Mouse (Mus musculus) myocyte (in vitro differentiated cells): Measurements from ENCODE around the gene Adam33. TPM values are rescaled to one million over a fixed set of nuclear protein-coding genes. Genes with fewer than 3 reads are reported as not detected.

Source experiments
- H3K27me3 ChIP-seq: one replicate; pipeline ENCODE4 v1.6.1; 2011; ENCODE audit not compliant: control insufficient read depth, insufficient read depth, insufficient read length
- H3K36me3 ChIP-seq: one replicate; pipeline ENCODE4 v1.6.1; 2011; ENCODE audit not compliant: control insufficient read depth, insufficient read depth
- H3K4me2 ChIP-seq: one replicate; pipeline ENCODE4 v1.6.1; 2011; ENCODE audit warnings: low read depth, control low read depth
- H3K4me3 ChIP-seq: one replicate; pipeline ENCODE4 v1.5.1; 2011; ENCODE audit warnings: mild to moderate bottlenecking, control low read depth, moderate library complexity
- H3K79me2 ChIP-seq: one replicate; pipeline ENCODE4 v1.6.1; 2011; ENCODE audit not compliant: control insufficient read depth, insufficient read depth
- H3ac ChIP-seq: one replicate; pipeline ENCODE4 v1.6.1; 2011; ENCODE audit not compliant: control insufficient read depth, insufficient read length
- CEBPB ChIP-seq: IDR thresholded peaks from 2 replicates; pipeline ENCODE4 v1.6.1; 2011; ENCODE audit warnings: mild to moderate bottlenecking, moderate library complexity; ENCODE audit not compliant: poor library complexity, insufficient read depth, severe bottlenecking
- E2F4 ChIP-seq: IDR thresholded peaks from one replicate; pipeline ENCODE4 v1.6.1; 2011; ENCODE audit warnings: mild to moderate bottlenecking, control low read depth, moderate library complexity; ENCODE audit not compliant: insufficient read depth
- MAX ChIP-seq: IDR thresholded peaks from one replicate; pipeline ENCODE4 v1.6.1; 2011; ENCODE audit warnings: low read depth, mild to moderate bottlenecking, control low read depth
- MYOD1 ChIP-seq, 3 experiments: IDR thresholded peaks; one replicate each; pipeline ENCODE4 v1.6.1; 2011; ENCODE audit warnings: control low read depth in 2 of 3, low read depth in 2 of 3, mild to moderate bottlenecking in 2 of 3, moderate library complexity in 1 of 3; ENCODE audit not compliant: insufficient read length in 2 of 3, control insufficient read depth in 1 of 3
- MYOG ChIP-seq, 3 experiments: IDR thresholded peaks; one replicate each; pipeline ENCODE4 v1.6.1; 2011; ENCODE audit warnings: control low read depth in 2 of 3, low read depth in 2 of 3, mild to moderate bottlenecking in 2 of 3; ENCODE audit not compliant: insufficient read length in 2 of 3, control insufficient read depth in 1 of 3, insufficient read depth in 1 of 3
- POLR2A ChIP-seq: IDR thresholded peaks from one replicate; pipeline ENCODE4 v1.6.1; 2011; ENCODE audit warnings: low read depth, mild to moderate bottlenecking, control low read depth, moderate library complexity; ENCODE audit not compliant: insufficient read length
- POLR2AphosphoS2 ChIP-seq: IDR thresholded peaks from one replicate; pipeline ENCODE4 v1.6.1; 2011; ENCODE audit warnings: low read depth, control low read depth; ENCODE audit not compliant: insufficient read length
- REST ChIP-seq: IDR thresholded peaks from one replicate; pipeline ENCODE4 v1.6.1; 2011; ENCODE audit warnings: mild to moderate bottlenecking, control low read depth, moderate library complexity; ENCODE audit not compliant: insufficient read depth, insufficient read length
- SRF ChIP-seq: IDR thresholded peaks from one replicate; pipeline ENCODE4 v1.6.1; 2011; ENCODE audit warnings: low read depth; ENCODE audit not compliant: control insufficient read depth, insufficient read length
- TCF12 ChIP-seq: IDR thresholded peaks from one replicate; pipeline ENCODE4 v1.6.1; 2011; ENCODE audit warnings: mild to moderate bottlenecking, control low read depth; ENCODE audit not compliant: poor library complexity, insufficient read depth, severe bottlenecking
- TCF3 ChIP-seq: IDR thresholded peaks from one replicate; pipeline ENCODE4 v1.6.1; 2011; ENCODE audit warnings: low read depth, control low read depth; ENCODE audit not compliant: insufficient read length
- USF1 ChIP-seq: IDR thresholded peaks from one replicate; pipeline ENCODE4 v1.6.1; 2011; ENCODE audit warnings: low read depth, mild to moderate bottlenecking, control low read depth, moderate library complexity
- polyA plus RNA-seq: library from polyadenylated mRNA; unstranded; fragments of >200 nt; fragmentation: generic; extraction: Trizol; gene quantifications from one replicate; pipeline ENCODE4 v1.2.1, GENCODE M21; 2012; ENCODE audit warnings: missing spikeins

Adam33 gene
- polyA plus RNA-seq, 1 experiment, result 0.02 TPM

DNA sequence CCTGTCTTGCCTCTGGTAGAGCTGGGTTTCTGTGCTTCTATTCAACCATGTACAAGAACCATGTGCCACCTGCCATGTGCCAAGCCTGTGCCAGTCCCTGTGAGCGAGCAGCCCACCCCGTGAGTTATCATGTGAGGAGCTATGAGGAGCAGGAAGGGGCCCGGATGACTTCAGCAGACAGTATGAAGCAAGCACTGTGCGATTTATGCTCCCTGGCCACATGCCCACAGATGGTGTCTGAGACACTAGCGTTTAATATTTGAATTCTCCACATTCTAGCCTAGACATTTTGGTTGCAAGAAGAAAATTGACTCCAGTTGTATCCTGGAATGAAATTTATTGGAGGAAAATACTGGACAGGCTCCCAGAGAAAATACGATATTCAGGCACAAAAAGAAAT lies 3.9 kb upstream of the Adam33 start:
- Histone ChIP-seq H3K36me3 (no peaks in the 10 kb centered on the region), H3ac (no peak overlapping the region), H3K27me3 (peaks cover 9% of the 10 kb centered on the region)

GRCm38 (mm10) chr2:131066342-131066741 lies 2.7 kb upstream of the Adam33 start:
- Histone ChIP-seq H3K36me3 (no peaks in the 10 kb centered on the region), H3K79me2 (no peaks in the 10 kb centered on the region), H3ac (no peak overlapping the region), H3K4me2 (no peak overlapping the region), H3K27me3 (peaks cover 9% of the 10 kb centered on the region), H3K4me3 (no peak overlapping the region)
- TF ChIP-seq MYOD1 (IDR thresholded peaks at IDR 0.05; ENCODE audit: control insufficient read depth in 1 of 3, insufficient read length in 2 of 3, low read depth in 2 of 3), result no peak
- TF ChIP-seq CEBPB, result no peak
- no peak for TF ChIP-seq POLR2AphosphoS2
- no peak for TF ChIP-seq MAX
- TF ChIP-seq E2F4, result no peak
- no peak for TF ChIP-seq REST
- no peak for TF ChIP-seq USF1
- no peak for TF ChIP-seq SRF
- TF ChIP-seq TCF12, result no peak
- TF ChIP-seq MYOG (IDR thresholded peaks at IDR 0.05; ENCODE audit: control insufficient read depth in 1 of 3, insufficient read depth in 1 of 3, insufficient read length in 2 of 3, low read depth in 2 of 3), result no peak
- TF ChIP-seq POLR2A, result no peak
- no peak for TF ChIP-seq TCF3

More for the DNA sequence above, 3.9 kb upstream of the Adam33 start:
- TF ChIP-seq POLR2AphosphoS2 (no peak), CEBPB (no peak), MYOD1 (IDR thresholded peaks at IDR 0.05; ENCODE audit: control insufficient read depth in 1 of 3, insufficient read length in 2 of 3, low read depth in 2 of 3) (no peak), TCF3 (no peak)
- Histone ChIP-seq H3K4me3 (no peak overlapping the region), H3K79me2 (no peaks in the 10 kb centered on the region), H3K4me2 (no peak overlapping the region)

DNA sequence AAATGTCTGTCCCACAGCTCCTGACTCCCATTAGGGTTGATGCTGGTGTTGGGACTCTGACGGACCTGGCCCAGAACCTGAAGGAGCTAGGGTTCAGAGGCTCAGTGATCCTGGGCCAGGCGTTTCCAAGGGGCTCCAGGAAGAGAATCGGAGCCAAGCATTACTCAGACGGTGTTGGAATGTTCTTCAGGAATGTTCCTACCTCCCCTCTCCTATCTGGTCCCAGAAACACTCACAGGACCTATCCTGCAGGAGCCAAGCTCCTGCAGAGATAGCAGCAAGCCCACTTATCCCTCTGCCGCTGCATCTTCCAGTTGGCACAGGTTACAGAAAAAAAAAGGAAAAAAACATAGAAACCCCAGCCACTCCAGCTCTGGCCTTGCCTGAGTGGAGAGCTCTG lies 2.0 kb downstream of the Adam33 start:
- no peak overlapping the region for H3K4me2 ChIP-seq
- TF ChIP-seq USF1 (no peak), TCF3 (no peak), TCF12 (no peak), CEBPB (no peak), MYOG (IDR thresholded peaks at IDR 0.05; ENCODE audit: control insufficient read depth in 1 of 3, insufficient read depth in 1 of 3, insufficient read length in 2 of 3, low read depth in 2 of 3) (no peak), SRF (no peak), REST (no peak), MAX (no peak), MYOD1 (IDR thresholded peaks at IDR 0.05; ENCODE audit: control insufficient read depth in 1 of 3, insufficient read length in 2 of 3, low read depth in 2 of 3) (no peak), E2F4 (no peak), POLR2A (no peak), POLR2AphosphoS2 (no peak)
- H3K79me2 ChIP-seq, result no peaks in the 10 kb centered on the region
- peaks cover 9% of the 10 kb centered on the region for H3K27me3 ChIP-seq
- no peak overlapping the region for H3ac ChIP-seq
- H3K36me3 ChIP-seq, result no peaks in the 10 kb centered on the region
- no peak overlapping the region for H3K4me3 ChIP-seq

GRCm38 (mm10) chr2:131060784-131061183 lies 2.8 kb downstream of the Adam33 start:
- Histone ChIP-seq H3K27me3 (peaks cover 10% of the 10 kb centered on the region), H3K4me3 (no peak overlapping the region), H3ac (no peak overlapping the region), H3K36me3 (no peaks in the 10 kb centered on the region), H3K4me2 (no peak overlapping the region), H3K79me2 (no peaks in the 10 kb centered on the region)
- no peak for TF ChIP-seq CEBPB
- TF ChIP-seq E2F4, result no peak
- TF ChIP-seq POLR2AphosphoS2, result no peak
- no peak for TF ChIP-seq REST
- TF ChIP-seq TCF12, result no peak
- no peak for TF ChIP-seq MYOG (IDR thresholded peaks at IDR 0.05; ENCODE audit: control insufficient read depth in 1 of 3, insufficient read depth in 1 of 3, insufficient read length in 2 of 3, low read depth in 2 of 3)
- TF ChIP-seq POLR2A, result no peak

DNA sequence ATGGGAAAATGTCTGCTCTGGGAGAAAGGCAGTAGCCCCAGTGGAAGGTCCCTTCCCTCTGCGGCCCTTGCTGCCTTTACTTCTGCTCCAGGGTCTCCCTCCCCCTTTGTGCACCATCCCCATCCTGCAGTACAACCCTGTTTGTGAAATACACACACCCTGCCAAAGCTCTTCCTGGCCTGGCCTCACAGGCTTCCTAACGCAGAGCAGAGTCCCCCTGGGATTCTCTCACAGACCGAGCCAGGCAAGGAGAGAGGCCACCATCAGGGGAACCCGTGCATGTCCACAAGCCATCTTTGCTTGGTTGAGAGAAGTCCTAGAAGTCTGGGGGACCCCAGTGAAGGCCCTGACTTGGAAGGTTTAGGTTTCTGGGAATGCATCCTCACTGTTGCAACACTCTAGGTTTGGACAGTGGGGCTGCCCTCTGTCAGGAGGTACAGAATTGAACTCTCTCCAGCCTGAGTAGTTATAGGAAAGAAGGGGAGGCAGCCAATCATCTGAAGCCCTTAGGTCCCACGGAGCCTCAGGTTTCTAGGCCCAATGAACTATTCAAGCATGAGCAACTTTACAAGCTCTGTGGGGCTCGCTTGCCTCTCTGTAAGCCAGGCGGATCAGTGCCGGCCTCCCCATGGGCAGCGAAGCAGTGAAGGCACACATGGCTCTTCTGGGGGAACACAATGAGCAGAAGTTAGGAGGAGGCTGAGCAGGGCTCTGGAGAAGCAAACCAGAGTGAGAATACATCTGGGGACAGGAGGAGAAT lies 3.7 kb downstream of the Adam33 start:
- H3K36me3 ChIP-seq, result no peaks in the 10 kb centered on the region
- no peak overlapping the region for H3ac ChIP-seq
- peaks cover 19% of the 10 kb centered on the region for H3K27me3 ChIP-seq
- H3K79me2 ChIP-seq, result no peaks in the 10 kb centered on the region
- no peak overlapping the region for H3K4me2 ChIP-seq
- TF ChIP-seq TCF12, result no peak
- TF ChIP-seq REST, result no peak
- no peak for TF ChIP-seq POLR2A
- TF ChIP-seq MYOG (IDR thresholded peaks at IDR 0.05; ENCODE audit: control insufficient read depth in 1 of 3, insufficient read depth in 1 of 3, insufficient read length in 2 of 3, low read depth in 2 of 3), result no peak
- no peak for TF ChIP-seq E2F4
- no peak for TF ChIP-seq MYOD1 (IDR thresholded peaks at IDR 0.05; ENCODE audit: control insufficient read depth in 1 of 3, insufficient read length in 2 of 3, low read depth in 2 of 3)
- no peak for TF ChIP-seq USF1
- TF ChIP-seq MAX, result no peak
- no peak for TF ChIP-seq SRF
- TF ChIP-seq TCF3, result no peak
- no peak for TF ChIP-seq CEBPB
- TF ChIP-seq POLR2AphosphoS2, result no peak
- H3K4me3 ChIP-seq, result no peak overlapping the region
